Mouse (Mus musculus) midbrain, embryonic 11.5 days (tissue): ENCODE measurements around the gene Rtp1. TPM values are rescaled to one million over a fixed set of nuclear protein-coding genes. Genes with fewer than 3 reads are reported as not detected.

Experiments used
- ATAC-seq: fragments of 200-750 bp; cut with Nextera tagmentation; 2 replicates; pipeline ENCODE4 v1.8.0; 2017; ENCODE audit warnings: moderate TSS enrichment, moderate library complexity; ENCODE audit not compliant: low FRiP score
- DNase-seq: peaks from one replicate; pipeline ENCODE4 v3.0.0; 2015; ENCODE audit warnings: low spot score; ENCODE audit errors: missing footprints
- H3K27ac ChIP-seq: fragments of 300-500 bp; sonication (generic); 2 replicates; pipeline ENCODE4 v1.5.1; 2014; ENCODE audit warnings: low read depth, low read length
- H3K27me3 ChIP-seq: fragments of 300-500 bp; sonication (generic); 2 replicates; pipeline ENCODE4 v1.6.1; 2014; ENCODE audit warnings: mild to moderate bottlenecking, low read length, moderate library complexity, mixed read lengths; ENCODE audit not compliant: control insufficient read depth, insufficient read depth
- H3K36me3 ChIP-seq: fragments of 300-500 bp; sonication (generic); 2 replicates; pipeline ENCODE4 v1.6.1; 2014; ENCODE audit warnings: mild to moderate bottlenecking, low read length, moderate library complexity, mixed read lengths; ENCODE audit not compliant: control insufficient read depth, insufficient read depth
- H3K4me1 ChIP-seq: fragments of 300-500 bp; sonication (generic); 2 replicates; pipeline ENCODE4 v1.6.1; 2014; ENCODE audit warnings: low read length; ENCODE audit not compliant: control insufficient read depth, insufficient read depth
- H3K4me2 ChIP-seq: fragments of 300-500 bp; sonication (generic); 2 replicates; pipeline ENCODE4 v1.6.1; 2014; ENCODE audit warnings: mild to moderate bottlenecking, moderate library complexity
- H3K4me3 ChIP-seq: fragments of 300-500 bp; sonication (generic); 2 replicates; pipeline ENCODE4 v1.5.1; 2014; ENCODE audit warnings: low read depth, low read length
- H3K9ac ChIP-seq: fragments of 300-500 bp; sonication (generic); 2 replicates; pipeline ENCODE4 v1.6.1; 2014; ENCODE audit warnings: low read length
- H3K9me3 ChIP-seq: fragments of 300-500 bp; sonication (generic); 2 replicates; pipeline ENCODE4 v1.6.1; 2016; ENCODE audit warnings: low read length; ENCODE audit not compliant: control insufficient read depth
- WGBS: fragments of 180-500 bp; shearing (Covaris S2); extraction: QIAGEN DNeasy Blood & Tissue Kit; methylation state at CpG from one replicate; pipeline ENCODE4 v1.1.7; 2014; 5-methylcytosine and 5-hydroxymethylcytosine counted together
- polyA plus RNA-seq: library from polyadenylated mRNA; unstranded; fragments of >200 nt; fragmentation: Nextera tagmentation; extraction: Ambion mirVana; gene quantifications from 2 replicates; pipeline ENCODE4 v1.2.1, GENCODE M21; 2014

Rtp1 gene
- polyA plus RNA-seq, result not detected in 2 replicates

DNA sequence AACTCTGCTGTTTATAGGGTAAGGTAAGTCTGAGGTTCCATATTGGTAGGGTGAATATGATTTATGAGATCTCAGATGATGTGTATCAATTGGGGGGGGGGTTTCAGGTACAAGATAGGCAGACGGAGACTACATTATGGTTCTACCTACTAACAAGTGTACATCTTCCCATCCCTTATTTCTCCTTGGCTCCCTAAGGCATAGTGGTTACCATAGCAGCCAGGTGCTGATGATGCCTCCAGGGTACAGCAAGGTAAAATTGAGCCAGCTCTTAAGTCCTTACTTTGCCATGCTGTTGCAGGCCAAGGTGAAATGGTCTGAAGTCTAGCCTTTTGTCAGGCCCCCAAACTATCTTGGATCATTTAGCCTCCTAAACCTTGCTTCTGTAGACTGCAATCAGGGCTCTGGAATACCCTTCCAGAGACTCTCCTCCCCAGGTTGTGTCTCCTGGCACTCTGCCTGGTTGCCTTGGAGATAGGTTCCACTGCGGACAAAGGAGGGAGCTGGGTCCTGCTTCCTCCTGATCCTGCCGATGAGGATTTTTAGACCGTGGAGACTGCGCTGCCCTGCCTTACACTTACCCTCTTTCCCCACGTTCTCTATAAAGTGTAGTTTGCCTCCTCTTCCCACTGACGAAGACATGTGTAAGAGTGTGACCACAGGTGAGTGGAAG lies at the start of gene Rtp1:
Gene Rtp1 (plus strand): TSS at position 487 of the 673 bp plus-strand sequence.
- no peaks in the 10 kb centered on the region for H3K9me3 ChIP-seq
- H3K4me1 ChIP-seq, result no peaks in the 10 kb centered on the region
- H3K36me3 ChIP-seq, result no peaks in the 10 kb centered on the region
- no peak for ATAC-seq
- 86% methylated on average over 7 of the region's 7 CpGs for WGBS
- no peak within 1 kb of the TSS for H3K9ac ChIP-seq
- H3K4me2 ChIP-seq, result no peak within 1 kb of the TSS
- H3K27ac ChIP-seq, result no peak within 1 kb of the TSS
- no peak within 1 kb of the TSS for H3K4me3 ChIP-seq
- no peaks in the 10 kb centered on the region for H3K27me3 ChIP-seq
- no peak for DNase-seq

DNA sequence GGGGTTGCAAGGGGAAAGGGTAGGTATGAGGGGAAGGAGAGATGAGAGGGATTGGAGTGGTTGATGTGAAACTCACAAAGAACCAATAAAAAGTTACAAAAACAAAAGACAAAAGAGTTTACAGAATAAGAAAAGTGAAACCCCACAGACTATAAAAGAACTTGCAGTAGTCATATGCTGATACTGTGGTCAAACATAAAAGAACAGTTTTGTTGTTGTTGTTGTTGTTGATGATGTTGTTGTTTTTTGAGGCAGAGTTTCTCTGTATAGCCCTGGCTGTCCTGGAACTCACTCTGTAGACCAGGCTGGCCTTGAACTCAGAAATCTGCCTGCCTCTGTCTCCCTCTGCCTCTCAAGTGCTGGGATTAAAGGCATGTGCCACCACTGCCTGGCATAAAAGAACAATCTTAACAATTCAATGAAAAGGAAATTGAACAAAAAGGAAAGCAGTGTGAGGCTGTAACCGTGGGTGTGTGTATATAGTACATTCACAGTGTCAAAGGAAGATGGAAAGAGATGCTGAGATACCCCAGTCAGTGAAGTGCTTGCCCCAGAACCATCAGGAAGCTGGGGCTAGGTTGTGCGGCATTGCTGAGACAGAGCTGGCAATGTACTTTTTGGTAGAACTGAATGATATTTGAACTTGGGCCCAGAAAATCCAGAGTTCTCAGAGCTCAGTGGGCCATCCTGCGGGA lies 49.2 kb upstream of the Rtp1 start:
- H3K27me3 ChIP-seq, result no peaks in the 10 kb centered on the region
- no peak overlapping the region for H3K4me3 ChIP-seq
- no peak overlapping the region for H3K9ac ChIP-seq
- ATAC-seq (no peak), DNase-seq (no peak)
- no peaks in the 10 kb centered on the region for H3K9me3 ChIP-seq
- no peaks in the 10 kb centered on the region for H3K4me1 ChIP-seq
- 86% methylated on average over 3 of the region's 3 CpGs for WGBS
- H3K27ac ChIP-seq, result no peak overlapping the region
- H3K4me2 ChIP-seq, result no peak overlapping the region
- H3K36me3 ChIP-seq, result no peaks in the 10 kb centered on the region

GRCm38 (mm10) chr16:23384304-23384703 lies 44.6 kb upstream of the Rtp1 start:
- Histone ChIP-seq H3K4me1 (no peaks in the 10 kb centered on the region), H3K36me3 (no peaks in the 10 kb centered on the region), H3K9me3 (no peaks in the 10 kb centered on the region), H3K4me3 (no peak overlapping the region), H3K9ac (no peak overlapping the region), H3K4me2 (no peak overlapping the region), H3K27ac (no peak overlapping the region), H3K27me3 (no peaks in the 10 kb centered on the region)
- DNase-seq (no peak), ATAC-seq (no peak)

DNA sequence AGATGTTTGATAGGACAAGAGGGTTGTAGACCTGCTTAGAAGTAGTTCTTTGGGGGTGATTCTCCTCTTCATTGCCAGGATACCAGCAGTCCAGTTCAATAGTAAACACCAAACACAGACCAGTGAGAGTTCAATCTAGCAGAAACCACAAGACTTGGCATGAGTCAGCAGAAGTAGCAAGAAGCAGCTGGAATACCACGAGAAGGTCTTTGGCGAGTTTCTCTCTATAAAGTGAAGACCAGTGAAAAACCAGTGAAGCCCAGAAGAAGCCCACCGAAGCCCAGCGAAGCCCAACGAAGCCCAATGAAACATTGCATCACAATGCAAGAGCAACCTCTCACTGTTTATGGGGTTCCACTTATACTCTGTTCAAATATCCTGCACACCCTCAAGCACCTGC lies 31.0 kb upstream of the Rtp1 start:
- H3K4me3 ChIP-seq, result no peak overlapping the region
- H3K27me3 ChIP-seq, result no peaks in the 10 kb centered on the region
- no peak overlapping the region for H3K27ac ChIP-seq
- H3K36me3 ChIP-seq, result no peaks in the 10 kb centered on the region
- H3K9me3 ChIP-seq, result no peaks in the 10 kb centered on the region
- ATAC-seq (no peak), DNase-seq (no peak)
- H3K4me1 ChIP-seq, result no peaks in the 10 kb centered on the region
- no peak overlapping the region for H3K4me2 ChIP-seq
- no peak overlapping the region for H3K9ac ChIP-seq
- 85% methylated on average over 5 of the region's 5 CpGs for WGBS

GRCm38 (mm10) chr16:23401463-23401862 lies 27.5 kb upstream of the Rtp1 start:
- no peaks in the 10 kb centered on the region for H3K27me3 ChIP-seq
- H3K9me3 ChIP-seq, result no peaks in the 10 kb centered on the region
- ATAC-seq (no peak), DNase-seq (no peak)
- no peak overlapping the region for H3K9ac ChIP-seq
- H3K4me1 ChIP-seq, result no peaks in the 10 kb centered on the region
- H3K4me2 ChIP-seq, result no peak overlapping the region
- WGBS, result 65% methylated on average over 4 of the region's 4 CpGs
- no peak overlapping the region for H3K4me3 ChIP-seq
- no peaks in the 10 kb centered on the region for H3K36me3 ChIP-seq
- H3K27ac ChIP-seq, result no peak overlapping the region

DNA sequence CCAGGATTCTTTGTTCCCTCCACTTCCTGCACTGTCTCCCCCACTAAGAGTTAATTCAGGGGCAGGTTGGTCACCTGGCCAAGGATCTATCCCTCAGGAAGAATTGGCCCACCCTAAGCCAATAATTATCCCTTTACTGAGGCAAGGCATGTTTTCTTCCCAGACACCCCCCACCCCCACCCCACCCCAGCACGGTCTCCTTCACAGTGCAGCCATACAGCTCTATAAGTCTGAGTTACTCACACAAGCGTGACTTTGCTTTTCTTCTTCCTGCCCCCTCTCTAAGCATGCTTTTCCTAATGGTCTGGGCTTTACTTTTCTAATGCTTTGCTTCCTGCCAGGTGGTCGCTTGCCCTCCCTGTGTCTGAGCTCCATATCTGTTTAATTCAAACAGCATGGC lies 27.0 kb upstream of the Rtp1 start:
- H3K9me3 ChIP-seq, result no peaks in the 10 kb centered on the region
- 61% methylated on average over 3 of the region's 3 CpGs for WGBS
- H3K4me2 ChIP-seq, result no peak overlapping the region
- H3K9ac ChIP-seq, result no peak overlapping the region
- H3K27me3 ChIP-seq, result no peaks in the 10 kb centered on the region
- H3K27ac ChIP-seq, result no peak overlapping the region
- no peak overlapping the region for H3K4me3 ChIP-seq
- H3K4me1 ChIP-seq, result no peaks in the 10 kb centered on the region
- no peak for ATAC-seq
- H3K36me3 ChIP-seq, result no peaks in the 10 kb centered on the region
- DNase-seq, result no peak

DNA sequence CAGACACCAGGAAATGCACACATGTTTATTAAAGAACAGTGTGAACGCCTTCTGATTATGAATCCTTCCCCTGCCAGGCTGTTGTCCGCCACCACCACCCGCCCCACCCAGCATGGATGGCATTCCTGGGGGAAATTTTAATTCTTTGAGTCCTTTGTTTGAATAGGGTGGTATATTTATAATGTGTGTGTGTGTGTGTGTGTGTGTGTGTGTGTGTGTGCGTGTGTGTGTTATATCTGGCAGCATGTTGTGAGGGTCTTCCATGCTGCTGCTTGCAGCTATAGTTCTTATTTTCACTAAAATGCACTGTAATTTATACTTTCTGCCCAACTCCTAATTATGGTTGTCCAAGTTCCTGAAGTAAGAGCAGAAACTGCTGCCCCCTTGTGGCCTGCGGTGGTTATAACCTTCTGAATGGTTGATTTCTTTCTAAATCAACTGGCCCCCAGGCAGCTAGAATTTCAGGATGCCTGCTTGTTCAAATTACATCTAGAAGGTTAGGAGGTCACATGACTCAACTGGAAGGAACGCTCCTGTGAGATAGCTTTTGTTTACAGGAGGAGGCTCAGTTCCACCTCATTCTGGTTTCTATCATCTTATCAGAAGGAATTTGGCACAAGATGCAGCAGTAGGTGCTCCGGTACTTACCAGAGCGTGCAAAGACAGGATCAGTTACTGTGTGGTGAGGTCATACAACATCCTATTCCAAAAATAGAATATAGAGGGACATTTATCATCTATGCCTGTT lies 25.8 kb upstream of the Rtp1 start:
- WGBS, result 52% methylated on average over 8 of the region's 8 CpGs

GRCm38 (mm10) chr16:23412930-23413329 lies 16.0 kb upstream of the Rtp1 start:
- H3K9ac ChIP-seq, result no peak overlapping the region
- no peak overlapping the region for H3K4me2 ChIP-seq
- 82% methylated on average over 6 of the region's 6 CpGs for WGBS
- H3K9me3 ChIP-seq, result no peaks in the 10 kb centered on the region
- H3K36me3 ChIP-seq, result no peaks in the 10 kb centered on the region
- H3K4me3 ChIP-seq, result no peak overlapping the region
- no peak for DNase-seq
- no peak overlapping the region for H3K27ac ChIP-seq
- no peaks in the 10 kb centered on the region for H3K4me1 ChIP-seq
- ATAC-seq, result no peak
- H3K27me3 ChIP-seq, result no peaks in the 10 kb centered on the region

More for the DNA sequence above, 25.8 kb upstream of the Rtp1 start:
- peak; percentile 97 for DNase-seq
- Histone ChIP-seq H3K36me3 (no peaks in the 10 kb centered on the region), H3K4me3 (no peak overlapping the region), H3K27ac (no peak overlapping the region), H3K27me3 (no peaks in the 10 kb centered on the region), H3K4me1 (no peaks in the 10 kb centered on the region), H3K9me3 (no peaks in the 10 kb centered on the region), H3K9ac (no peak overlapping the region), H3K4me2 (no peak overlapping the region)
- ATAC-seq, result no peak

- WGBS, result 48% methylated on average over 10 of the region's 10 CpGs
- Histone ChIP-seq H3K4me1 (no peaks in the 10 kb centered on the region), H3K9me3 (no peaks in the 10 kb centered on the region), H3K4me3 (no peak overlapping the region), H3K9ac (no peak overlapping the region), H3K27me3 (no peaks in the 10 kb centered on the region), H3K4me2 (no peak overlapping the region), H3K36me3 (no peaks in the 10 kb centered on the region), H3K27ac (no peak overlapping the region)
- ATAC-seq (no peak), DNase-seq (no peak)
Measured at GRCm38 (mm10) chr16:23416261-23416656, 12.7 kb upstream of the Rtp1 start.
